Mouse (Mus musculus) myocyte (in vitro differentiated cells): ENCODE results near the gene Ssh2.
A peak's percentile ranks its signal among the peaks of the same experiment; 100 is the strongest.

Source experiments
- E2F4 ChIP-seq: IDR thresholded peaks from one replicate; pipeline ENCODE4 v1.6.1; 2011; ENCODE audit warnings: mild to moderate bottlenecking, control low read depth, moderate library complexity; ENCODE audit not compliant: insufficient read depth
- MAX ChIP-seq: IDR thresholded peaks from one replicate; pipeline ENCODE4 v1.6.1; 2011; ENCODE audit warnings: low read depth, mild to moderate bottlenecking, control low read depth
- MYOD1 ChIP-seq, 3 experiments: IDR thresholded peaks; one replicate each; pipeline ENCODE4 v1.6.1; 2011; ENCODE audit warnings: control low read depth in 2 of 3, low read depth in 2 of 3, mild to moderate bottlenecking in 2 of 3, moderate library complexity in 1 of 3; ENCODE audit not compliant: insufficient read length in 2 of 3, control insufficient read depth in 1 of 3
- POLR2A ChIP-seq: IDR thresholded peaks from one replicate; pipeline ENCODE4 v1.6.1; 2011; ENCODE audit warnings: low read depth, mild to moderate bottlenecking, control low read depth, moderate library complexity; ENCODE audit not compliant: insufficient read length

DNA sequence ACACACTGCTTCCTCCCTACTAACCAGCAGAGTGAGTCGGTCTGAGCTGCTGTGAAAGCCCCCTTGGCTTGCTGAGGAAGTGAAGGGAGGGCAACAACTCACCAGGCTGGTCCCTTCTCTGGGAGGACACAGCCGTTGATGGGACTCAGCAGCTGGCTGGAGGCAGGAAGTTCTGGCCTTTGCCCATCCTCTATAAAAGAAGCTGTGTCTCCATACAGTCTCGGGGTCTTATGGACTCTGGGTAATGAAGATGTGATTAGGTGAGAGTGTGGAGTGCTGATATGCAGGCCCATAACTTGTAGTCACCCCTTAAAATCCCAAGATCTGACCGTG, 278.2 kb downstream of the Ssh2 start:
- peak in 2 of 3 experiments; percentile 60 to 69 for TF ChIP-seq MYOD1 (IDR thresholded peaks at IDR 0.05; ENCODE audit: control insufficient read depth in 1 of 3, insufficient read length in 2 of 3, low read depth in 2 of 3)
- TF ChIP-seq POLR2A = no peak
- TF ChIP-seq E2F4 = no peak
- no peak for TF ChIP-seq MAX
